Mouse (Mus musculus) hindbrain, postnatal 0 days (tissue): ENCODE measurements around the gene Kansl1l. TPM values are rescaled to one million over a fixed set of nuclear protein-coding genes. Genes with fewer than 3 reads are reported as not detected.

Experiments
- ATAC-seq: fragments of 200-750 bp; cut with Nextera tagmentation; 2 replicates; pipeline ENCODE4 v1.8.0; 2017; ENCODE audit warnings: mild to moderate bottlenecking, moderate TSS enrichment, moderate library complexity
- DNase-seq: peaks from one replicate; pipeline ENCODE4 v3.0.0-alpha.2; 2015; ENCODE audit warnings: low spot score
- H3K27ac ChIP-seq: fragments of 300-500 bp; sonication (generic); 2 replicates; pipeline ENCODE4 v1.5.1; 2014; ENCODE audit warnings: mild to moderate bottlenecking
- H3K27me3 ChIP-seq: fragments of 300-500 bp; sonication (generic); 2 replicates; pipeline ENCODE4 v1.6.1; 2014; ENCODE audit warnings: low read length, mixed read lengths; ENCODE audit not compliant: insufficient read depth
- H3K36me3 ChIP-seq: fragments of 300-500 bp; sonication (generic); 2 replicates; pipeline ENCODE4 v1.6.1; 2014; ENCODE audit warnings: low read length, mixed read lengths; ENCODE audit not compliant: insufficient read depth
- H3K4me1 ChIP-seq: fragments of 300-500 bp; sonication (generic); 2 replicates; pipeline ENCODE4 v1.6.1; 2014; ENCODE audit warnings: antibody characterized with exemption, low read length, mixed read lengths; ENCODE audit not compliant: insufficient read depth
- H3K4me2 ChIP-seq: fragments of 300-500 bp; sonication (generic); 2 replicates; pipeline ENCODE4 v1.6.1; 2014; ENCODE audit warnings: low read depth, mild to moderate bottlenecking, low read length, moderate library complexity, mixed read lengths
- H3K4me3 ChIP-seq: fragments of 300-500 bp; sonication (generic); 2 replicates; pipeline ENCODE4 v1.5.1; 2014; ENCODE audit warnings: low read length
- H3K9ac ChIP-seq: fragments of 300-500 bp; sonication (generic); replicated peaks from 2 replicates; pipeline ENCODE4 v1.6.1; 2014; ENCODE audit warnings: mild to moderate bottlenecking, low read length, moderate library complexity, mixed read lengths
- H3K9me3 ChIP-seq: fragments of 300-500 bp; sonication (generic); 2 replicates; pipeline ENCODE4 v1.6.1; 2016; ENCODE audit warnings: low read length, mixed read lengths
- CTCF ChIP-seq: IDR thresholded peaks from 2 replicates; pipeline ENCODE4 v1.5.1; 2016; ENCODE audit warnings: antibody characterized with exemption, control low read depth, low read depth
- WGBS: fragments of 180-500 bp; shearing (Covaris S2); extraction: QIAGEN DNeasy Blood & Tissue Kit; methylation state at CpG from one replicate; pipeline ENCODE4 v1.1.7; 2014; 5-methylcytosine and 5-hydroxymethylcytosine counted together
- polyA plus RNA-seq: library from polyadenylated mRNA; unstranded; fragments of >200 nt; fragmentation: Nextera tagmentation; extraction: Ambion mirVana; gene quantifications from 2 replicates; pipeline ENCODE4 v1.2.1, GENCODE M21; 2015
- total RNA-seq: library from RNA; depleted of rRNA; stranded (reverse); fragments of >200 nt; gene quantifications from 2 replicates; pipeline ENCODE4 v1.2.3, GENCODE M21; 2014

The Kansl1l gene
- total and polyA plus RNA-seq, 2 experiments from 2014 or later = 10.1 to 19.3 TPM

- Histone ChIP-seq H3K27me3 (no peaks in the 10 kb centered on the region), H3K4me2 (no peak overlapping the region), H3K4me3 (no peak overlapping the region), H3K27ac (no peak overlapping the region), H3K4me1 (no peaks in the 10 kb centered on the region), H3K36me3 (no peaks in the 10 kb centered on the region), H3K9me3 (no peaks in the 10 kb centered on the region), H3K9ac (no peak overlapping the region)
- WGBS = 53% methylated on average over 2 of the region's 2 CpGs
- DNase-seq (peak; percentile 51), ATAC-seq (no peak)
- TF ChIP-seq CTCF = no peak
Observed at GRCm38 (mm10) chr1:66777878-66778277, 39.5 kb downstream of the Kansl1l start.

- H3K9ac ChIP-seq = no peak overlapping the region
- no peaks in the 10 kb centered on the region for H3K9me3 ChIP-seq
- no peak overlapping the region for H3K4me3 ChIP-seq
- WGBS = 76% methylated on average over 1 of the region's 1 CpGs
- no peak for ATAC-seq
- H3K27ac ChIP-seq = no peak overlapping the region
- peaks cover 8% of the 10 kb centered on the region; the same call in 1 of the 2 replicates for H3K36me3 ChIP-seq
- peak; percentile 12 for DNase-seq
- H3K4me1 ChIP-seq = no peaks in the 10 kb centered on the region
- H3K27me3 ChIP-seq = no peaks in the 10 kb centered on the region
- H3K4me2 ChIP-seq = no peak overlapping the region
- no peak for TF ChIP-seq CTCF
Observed at GRCm38 (mm10) chr1:66768764-66769163, 48.6 kb downstream of the Kansl1l start.

GRCm38 (mm10) chr1:66730581-66730980 lies 86.8 kb downstream of the Kansl1l start:
- 0 out of 2 replicates have a peak, but pooled peaks cover 4% of the 10 kb centered on the region for H3K36me3 ChIP-seq
- no peaks in the 10 kb centered on the region for H3K4me1 ChIP-seq
- no peaks in the 10 kb centered on the region for H3K9me3 ChIP-seq
- no peaks in the 10 kb centered on the region for H3K27me3 ChIP-seq
- H3K9ac ChIP-seq = no peak overlapping the region
- DNase-seq (no peak), ATAC-seq (no peak)
- TF ChIP-seq CTCF = no peak
- WGBS = 85% methylated on average over 1 of the region's 1 CpGs
- H3K4me3 ChIP-seq = no peak overlapping the region
- no peak overlapping the region for H3K27ac ChIP-seq
- H3K4me2 ChIP-seq = no peak overlapping the region

GRCm38 (mm10) chr1:66712859-66713258 lies 104.5 kb downstream of the Kansl1l start:
- H3K36me3 ChIP-seq = 0 out of 2 replicates have a peak, but pooled peaks cover 3% of the 10 kb centered on the region
- H3K9me3 ChIP-seq = no peaks in the 10 kb centered on the region
- H3K4me2 ChIP-seq = no peak overlapping the region
- ATAC-seq (no peak), DNase-seq (no peak)
- no peak overlapping the region for H3K27ac ChIP-seq
- no peak overlapping the region for H3K9ac ChIP-seq
- TF ChIP-seq CTCF = no peak
- H3K4me1 ChIP-seq = no peaks in the 10 kb centered on the region
- H3K4me3 ChIP-seq = no peak overlapping the region
- no peaks in the 10 kb centered on the region for H3K27me3 ChIP-seq
- WGBS = 94% methylated on average over 3 of the region's 3 CpGs

- TF ChIP-seq CTCF = no peak
- Histone ChIP-seq H3K27ac (no peak overlapping the region), H3K4me2 (no peak overlapping the region), H3K4me3 (no peak overlapping the region), H3K36me3 (peaks cover 3% of the 10 kb centered on the region; the same call in 1 of the 2 replicates), H3K9ac (no peak overlapping the region), H3K9me3 (no peaks in the 10 kb centered on the region), H3K4me1 (peaks cover 9% of the 10 kb centered on the region; the same call in 1 of the 2 replicates), H3K27me3 (no peaks in the 10 kb centered on the region)
- WGBS = 61% methylated on average over 6 of the region's 6 CpGs
- DNase-seq (no peak), ATAC-seq (no peak)
Observed at GRCm38 (mm10) chr1:66704523-66704922, 112.8 kb downstream of the Kansl1l start.

- peaks cover 3% of the 10 kb centered on the region; the same call in 1 of the 2 replicates for H3K36me3 ChIP-seq
- H3K4me2 ChIP-seq = peak overlapping the region; percentile 84; the same call in 1 of the 2 replicates
- H3K27me3 ChIP-seq = no peaks in the 10 kb centered on the region
- DNase-seq = no peak
- H3K4me1 ChIP-seq = peaks cover 9% of the 10 kb centered on the region; the same call in 1 of the 2 replicates
- H3K9ac ChIP-seq = no peak overlapping the region
- no peaks in the 10 kb centered on the region for H3K9me3 ChIP-seq
- TF ChIP-seq CTCF = no peak
- no peak overlapping the region for H3K4me3 ChIP-seq
- H3K27ac ChIP-seq = no peak overlapping the region
- ATAC-seq = no peak
- WGBS = 85% methylated on average over 4 of the region's 4 CpGs
Observed at GRCm38 (mm10) chr1:66702623-66703345, 114.6 kb downstream of the Kansl1l start.

GRCm38 (mm10) chr1:66701576-66701940 lies 115.8 kb downstream of the Kansl1l start:
- DNase-seq (no peak), ATAC-seq (no peak)
- peaks cover 9% of the 10 kb centered on the region; the same call in 1 of the 2 replicates for H3K4me1 ChIP-seq
- peak overlapping the region; percentile 73; the same call in 1 of the 2 replicates for H3K27ac ChIP-seq
- no peaks in the 10 kb centered on the region for H3K27me3 ChIP-seq
- peak overlapping the region; percentile 79 for H3K9ac ChIP-seq
- H3K9me3 ChIP-seq = no peaks in the 10 kb centered on the region
- peak overlapping the region; percentile 84 for H3K4me2 ChIP-seq
- 37% methylated on average over 2 of the region's 2 CpGs for WGBS
- TF ChIP-seq CTCF = no peak
- H3K4me3 ChIP-seq = peak overlapping the region; percentile 93
- no peaks in the 10 kb centered on the region for H3K36me3 ChIP-seq
